Mouse (Mus musculus) embryonic facial prominence, embryonic 14.5 days (tissue): ENCODE data around the gene Ndufv3. TPM values are rescaled to one million over a fixed set of nuclear protein-coding genes. Genes with fewer than 3 reads are reported as not detected.

Experiments used
- ATAC-seq: fragments of 200-750 bp; cut with Nextera tagmentation; 2 replicates; pipeline ENCODE4 v1.8.0; 2017; ENCODE audit warnings: low read depth, moderate number of reproducible peaks, moderate TSS enrichment
- DNase-seq: peaks from one replicate; pipeline ENCODE4 v3.0.0-alpha.2; 2015; ENCODE audit warnings: low spot score
- H3K27ac ChIP-seq: fragments of 300-500 bp; sonication (generic); replicated peaks from 2 replicates; pipeline ENCODE4 v1.5.1; 2014; ENCODE audit warnings: low read depth, mild to moderate bottlenecking, low read length, moderate library complexity
- H3K27me3 ChIP-seq: fragments of 300-500 bp; sonication (generic); replicated peaks from 2 replicates; pipeline ENCODE4 v1.6.1; 2014; ENCODE audit warnings: low read length; ENCODE audit not compliant: control insufficient read depth, insufficient read depth
- H3K36me3 ChIP-seq: fragments of 300-500 bp; sonication (generic); 2 replicates; pipeline ENCODE4 v1.6.1; 2014; ENCODE audit warnings: low read length, mixed read lengths; ENCODE audit not compliant: control insufficient read depth, insufficient read depth
- H3K4me1 ChIP-seq: fragments of 300-500 bp; sonication (generic); 2 replicates; pipeline ENCODE4 v1.6.1; 2014; ENCODE audit warnings: antibody characterized with exemption, low read length; ENCODE audit not compliant: control insufficient read depth, insufficient read depth
- H3K4me2 ChIP-seq: fragments of 300-500 bp; sonication (generic); 2 replicates; pipeline ENCODE4 v1.6.1; 2014; ENCODE audit warnings: low read depth, mild to moderate bottlenecking, low read length, moderate library complexity, mixed read lengths
- H3K4me3 ChIP-seq: fragments of 300-500 bp; sonication (generic); 2 replicates; pipeline ENCODE4 v1.5.1; 2014; ENCODE audit warnings: low read depth, mild to moderate bottlenecking, low read length
- H3K9ac ChIP-seq: fragments of 300-500 bp; sonication (generic); 2 replicates; pipeline ENCODE4 v1.6.1; 2014; ENCODE audit warnings: low read depth, mild to moderate bottlenecking, low read length, moderate library complexity, mixed read lengths
- H3K9me3 ChIP-seq: fragments of 300-500 bp; sonication (generic); 2 replicates; pipeline ENCODE4 v1.6.1; 2016; ENCODE audit warnings: low read length; ENCODE audit not compliant: control insufficient read depth
- WGBS: fragments of 180-500 bp; shearing (Covaris S2); extraction: QIAGEN DNeasy Blood & Tissue Kit; methylation state at CpG from one replicate; pipeline ENCODE4 v1.1.7; 2014; 5-methylcytosine and 5-hydroxymethylcytosine counted together
- polyA plus RNA-seq: library from polyadenylated mRNA; unstranded; fragments of >200 nt; fragmentation: Nextera tagmentation; extraction: Ambion mirVana; gene quantifications from 2 replicates; pipeline ENCODE4 v1.2.1, GENCODE M21; 2014

Gene Ndufv3
- polyA plus RNA-seq, 1 experiment from 2014 or later, result 316 TPM

DNA sequence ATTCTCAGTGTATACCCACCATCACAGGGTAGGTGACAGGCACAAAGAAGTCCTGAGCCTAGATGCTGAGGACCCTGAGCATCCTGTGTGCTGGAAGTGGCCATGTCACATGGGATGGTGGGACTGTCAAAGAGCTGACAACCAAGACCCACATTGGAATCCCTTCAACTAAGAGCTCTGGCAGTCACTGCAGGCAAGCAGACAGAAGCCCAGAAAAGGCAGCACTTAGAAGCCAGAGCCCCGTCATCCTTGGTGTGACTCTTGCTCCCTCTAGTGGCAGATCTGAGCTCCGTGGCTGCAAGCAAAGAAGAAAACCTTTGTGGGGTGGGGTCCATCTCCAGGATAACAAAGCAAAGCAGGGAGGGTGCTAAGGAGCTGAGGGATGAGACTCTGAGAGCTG, 27.5 kb upstream of the Ndufv3 start:
- peaks cover 20% of the 10 kb centered on the region for H3K36me3 ChIP-seq
- H3K4me2 ChIP-seq, result no peak overlapping the region
- DNase-seq (peak; percentile 92), ATAC-seq (peak; percentile 48; the same call in 1 of the 2 replicates)
- no peak overlapping the region for H3K27ac ChIP-seq
- no peaks in the 10 kb centered on the region for H3K27me3 ChIP-seq
- no peak overlapping the region for H3K4me3 ChIP-seq
- H3K4me1 ChIP-seq, result no peaks in the 10 kb centered on the region
- WGBS, result 0% methylated on average over 2 of the region's 2 CpGs
- no peak overlapping the region for H3K9ac ChIP-seq
- H3K9me3 ChIP-seq, result no peaks in the 10 kb centered on the region

DNA sequence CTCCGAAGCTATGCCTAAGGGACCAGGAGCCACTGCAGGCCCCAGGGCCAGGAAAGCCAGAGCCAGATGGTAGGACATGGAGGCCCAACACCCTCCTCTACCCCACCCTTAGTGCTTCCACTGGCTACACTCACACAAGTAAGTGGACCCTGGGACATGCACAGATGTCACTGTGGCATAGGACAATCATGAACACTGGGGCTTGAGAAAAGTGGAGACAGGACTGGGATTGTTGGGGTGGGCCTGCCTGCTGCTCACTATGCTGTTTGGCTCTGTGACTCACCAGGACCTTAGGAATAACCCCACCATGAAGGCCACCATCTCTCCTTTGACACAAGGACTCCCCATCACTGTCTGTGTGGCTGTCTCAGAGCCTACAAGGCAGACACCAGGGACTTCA, 24.9 kb upstream of the Ndufv3 start:
- Histone ChIP-seq H3K27ac (no peak overlapping the region), H3K4me3 (no peak overlapping the region), H3K4me2 (no peak overlapping the region), H3K9ac (no peak overlapping the region), H3K27me3 (no peaks in the 10 kb centered on the region), H3K36me3 (peaks cover 44% of the 10 kb centered on the region), H3K4me1 (no peaks in the 10 kb centered on the region), H3K9me3 (no peaks in the 10 kb centered on the region)
- ATAC-seq (no peak), DNase-seq (no peak)
- 83% methylated on average over 1 of the region's 1 CpGs for WGBS

DNA sequence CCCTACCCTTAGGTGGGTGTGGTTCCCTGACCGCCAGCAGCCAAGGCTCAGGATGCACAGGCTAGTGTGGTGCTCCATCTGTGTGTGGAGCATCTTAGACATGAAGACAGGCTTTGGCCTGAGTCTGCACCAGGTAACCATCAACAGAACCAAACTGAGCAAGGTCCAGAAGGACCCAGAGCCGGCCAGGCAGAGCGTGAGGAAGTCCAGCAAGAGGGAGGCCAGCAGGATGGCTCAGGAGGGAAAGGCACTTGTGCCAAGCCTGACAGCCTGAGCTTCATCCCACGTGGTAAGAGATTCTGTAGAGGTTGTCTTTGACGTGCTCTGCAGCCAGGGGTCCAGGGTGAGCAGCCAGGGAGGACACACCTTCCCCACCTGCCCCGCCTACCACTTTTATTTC, 22.2 kb upstream of the Ndufv3 start:
- Histone ChIP-seq H3K9ac (no peak overlapping the region), H3K27ac (no peak overlapping the region), H3K4me3 (no peak overlapping the region), H3K9me3 (no peaks in the 10 kb centered on the region), H3K4me1 (no peaks in the 10 kb centered on the region), H3K36me3 (peaks cover 65% of the 10 kb centered on the region), H3K27me3 (no peaks in the 10 kb centered on the region), H3K4me2 (no peak overlapping the region)
- WGBS, result 86% methylated on average over 6 of the region's 6 CpGs
- ATAC-seq (no peak), DNase-seq (no peak)

DNA sequence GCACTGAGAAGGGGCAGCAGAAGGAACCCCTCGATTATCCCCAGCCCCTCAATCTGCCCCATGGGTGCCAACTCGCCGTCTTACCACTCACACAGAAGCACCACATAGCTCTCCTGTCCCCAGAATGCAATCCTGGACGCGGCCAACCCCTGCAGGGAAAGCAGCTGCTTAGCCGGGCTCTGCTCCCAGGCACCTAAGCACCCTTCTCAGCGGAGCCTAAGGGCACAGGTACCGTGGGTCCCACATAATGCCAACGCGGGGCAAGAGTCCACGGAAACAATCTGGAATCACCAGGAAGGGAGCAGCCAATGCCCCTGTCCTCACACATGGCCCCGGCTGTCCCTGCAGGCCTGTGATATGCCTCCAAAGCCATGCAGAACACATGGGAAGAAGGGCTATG, 20.2 kb upstream of the Ndufv3 start:
- H3K4me2 ChIP-seq, result no peak overlapping the region
- H3K36me3 ChIP-seq, result peaks cover 83% of the 10 kb centered on the region
- no peak overlapping the region for H3K4me3 ChIP-seq
- no peaks in the 10 kb centered on the region for H3K4me1 ChIP-seq
- no peaks in the 10 kb centered on the region for H3K27me3 ChIP-seq
- DNase-seq, result no peak
- H3K9me3 ChIP-seq, result no peaks in the 10 kb centered on the region
- H3K27ac ChIP-seq, result no peak overlapping the region
- H3K9ac ChIP-seq, result no peak overlapping the region
- ATAC-seq, result no peak
- WGBS, result 91% methylated on average over 12 of the region's 12 CpGs

DNA sequence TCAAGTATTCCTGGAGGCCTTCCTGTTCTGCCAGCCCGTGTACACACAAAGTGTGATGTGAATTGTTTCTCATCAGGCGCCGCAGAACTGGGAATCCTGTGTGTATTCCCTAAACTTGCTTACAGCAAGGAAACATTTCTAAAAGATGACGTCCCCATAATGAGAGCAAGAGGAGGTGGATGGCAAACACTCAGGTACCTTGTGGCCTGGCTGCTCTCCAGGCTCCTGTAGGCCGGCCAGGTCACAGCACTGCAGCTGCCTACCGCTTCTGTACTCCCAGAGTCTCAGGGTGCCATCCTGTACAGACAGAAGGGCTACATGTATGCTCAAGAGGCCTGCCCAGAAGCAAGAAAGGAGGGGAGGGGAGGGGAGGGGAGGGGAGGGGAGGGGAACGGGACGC, 19.5 kb upstream of the Ndufv3 start:
- Histone ChIP-seq H3K27ac (no peak overlapping the region), H3K4me3 (no peak overlapping the region), H3K4me2 (no peak overlapping the region), H3K9me3 (no peaks in the 10 kb centered on the region), H3K36me3 (peaks cover 88% of the 10 kb centered on the region), H3K27me3 (no peaks in the 10 kb centered on the region), H3K9ac (no peak overlapping the region), H3K4me1 (no peaks in the 10 kb centered on the region)
- DNase-seq (no peak), ATAC-seq (no peak)
- WGBS, result 89% methylated on average over 8 of the region's 8 CpGs

DNA sequence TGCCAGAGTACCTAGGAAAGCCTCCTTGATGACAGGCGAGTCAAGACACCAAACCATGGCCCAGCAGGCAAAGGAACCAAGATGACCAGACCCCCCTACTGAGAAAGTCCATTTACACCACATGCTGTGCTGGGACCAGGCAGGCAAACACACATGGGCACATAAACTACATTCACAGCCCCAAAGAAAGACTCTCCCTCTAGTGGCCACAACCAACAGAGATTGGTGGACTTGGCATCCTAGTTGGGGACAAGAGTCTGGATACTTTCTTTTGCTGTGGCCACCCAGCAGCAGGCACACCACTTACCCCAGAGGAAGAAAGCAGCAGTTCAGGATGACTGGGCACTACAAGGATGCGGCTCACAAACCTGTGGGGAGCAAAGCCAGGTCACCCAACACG, 19.0 kb upstream of the Ndufv3 start:
- Histone ChIP-seq H3K9ac (no peak overlapping the region), H3K4me2 (no peak overlapping the region), H3K4me1 (no peaks in the 10 kb centered on the region), H3K4me3 (no peak overlapping the region), H3K36me3 (peaks cover 83% of the 10 kb centered on the region), H3K27ac (no peak overlapping the region), H3K9me3 (no peaks in the 10 kb centered on the region), H3K27me3 (no peaks in the 10 kb centered on the region)
- WGBS, result 87% methylated on average over 3 of the region's 3 CpGs
- DNase-seq, result no peak
- no peak for ATAC-seq

DNA sequence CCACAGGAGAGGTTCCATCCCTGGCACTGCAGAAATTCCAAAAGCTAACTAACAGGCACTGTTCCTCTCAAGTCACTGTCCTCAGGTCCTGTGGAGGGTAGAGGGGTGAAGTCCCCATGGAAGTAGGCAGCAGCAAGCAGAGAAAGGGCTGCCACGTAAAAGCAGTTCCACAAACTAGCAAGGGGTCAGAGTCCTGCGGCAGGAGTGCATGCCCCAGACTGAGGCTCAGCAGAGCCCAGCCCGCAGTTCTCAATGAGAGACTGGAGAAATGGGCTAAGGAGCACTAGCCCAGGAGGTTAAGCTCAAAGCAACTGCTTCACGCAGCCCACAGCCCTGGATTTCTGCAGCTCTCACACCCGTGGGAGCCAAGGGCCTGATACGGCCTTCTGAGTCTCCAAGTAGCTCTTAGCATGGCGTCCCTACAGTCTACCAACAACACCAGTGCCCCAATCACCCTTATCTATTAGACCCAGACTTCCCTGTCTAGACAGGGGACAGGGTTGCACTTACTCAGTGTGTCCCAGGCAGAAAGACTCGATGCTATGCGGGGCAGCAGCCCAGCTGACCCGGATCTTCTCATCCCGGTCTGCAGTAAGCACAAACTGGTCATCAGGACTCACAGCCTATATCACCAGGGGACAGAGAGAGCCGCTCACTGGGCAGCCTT, 17.5 kb upstream of the Ndufv3 start:
- Histone ChIP-seq H3K27me3 (no peaks in the 10 kb centered on the region), H3K36me3 (peaks cover 77% of the 10 kb centered on the region), H3K9me3 (no peaks in the 10 kb centered on the region), H3K4me3 (no peak overlapping the region), H3K27ac (no peak overlapping the region), H3K4me2 (no peak overlapping the region), H3K4me1 (no peaks in the 10 kb centered on the region), H3K9ac (no peak overlapping the region)
- ATAC-seq, result no peak
- DNase-seq, result no peak
- 89% methylated on average over 12 of the region's 12 CpGs for WGBS

DNA sequence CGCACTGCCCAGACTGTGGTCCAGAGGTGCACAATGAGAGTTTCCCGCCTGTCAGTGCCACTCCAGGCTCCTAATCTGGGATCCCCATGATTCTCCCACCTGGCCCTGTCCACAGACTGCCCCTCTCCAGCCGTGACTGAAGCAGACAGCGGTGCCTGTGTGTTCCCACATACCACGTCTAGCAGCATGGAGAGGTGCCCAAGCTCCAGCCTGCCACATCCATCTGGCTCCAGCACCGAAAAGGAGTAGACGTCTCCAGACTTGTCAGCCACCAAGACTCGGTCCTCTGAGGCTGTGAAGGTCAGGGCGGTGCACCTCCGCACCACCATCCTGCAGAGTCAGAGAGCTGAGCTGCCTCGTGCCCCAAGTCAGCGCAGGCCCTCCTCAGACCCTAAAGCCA, 16.6 kb upstream of the Ndufv3 start:
- no peak overlapping the region for H3K27ac ChIP-seq
- peaks cover 77% of the 10 kb centered on the region for H3K36me3 ChIP-seq
- no peak for DNase-seq
- H3K9ac ChIP-seq, result no peak overlapping the region
- no peaks in the 10 kb centered on the region for H3K9me3 ChIP-seq
- no peak for ATAC-seq
- H3K4me1 ChIP-seq, result no peaks in the 10 kb centered on the region
- H3K4me2 ChIP-seq, result no peak overlapping the region
- H3K27me3 ChIP-seq, result no peaks in the 10 kb centered on the region
- WGBS, result 94% methylated on average over 12 of the region's 12 CpGs
- no peak overlapping the region for H3K4me3 ChIP-seq

DNA sequence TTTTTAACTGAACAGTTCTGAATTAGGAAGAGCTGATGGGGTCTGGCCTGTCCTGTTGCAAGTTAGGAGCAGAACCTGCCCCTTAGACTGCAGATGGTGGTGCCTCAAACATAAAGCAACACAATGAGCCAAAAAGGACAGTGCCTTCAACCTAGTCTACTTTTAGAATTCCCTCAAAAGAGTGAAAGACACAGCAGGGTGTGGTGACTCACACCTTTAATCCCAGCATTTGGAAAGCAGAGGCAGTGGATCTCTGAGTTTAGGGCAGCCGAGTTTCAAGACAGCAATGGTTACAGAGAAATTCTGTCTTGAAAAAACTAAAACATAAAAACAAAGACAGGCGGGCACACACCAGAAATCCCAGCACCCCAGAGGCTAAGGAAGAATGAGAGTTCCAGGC, 16.0 kb upstream of the Ndufv3 start:
- H3K9ac ChIP-seq, result no peak overlapping the region
- no peaks in the 10 kb centered on the region for H3K4me1 ChIP-seq
- H3K9me3 ChIP-seq, result no peaks in the 10 kb centered on the region
- no peak overlapping the region for H3K4me2 ChIP-seq
- H3K4me3 ChIP-seq, result no peak overlapping the region
- DNase-seq, result no peak
- ATAC-seq, result no peak
- no peaks in the 10 kb centered on the region for H3K27me3 ChIP-seq
- H3K36me3 ChIP-seq, result peaks cover 75% of the 10 kb centered on the region
- 90% methylated on average over 2 of the region's 2 CpGs for WGBS
- H3K27ac ChIP-seq, result no peak overlapping the region
